Mouse (Mus musculus): Measurements from ENCODE around the gene Slc25a47. TPM values are rescaled to one million over a fixed set of nuclear protein-coding genes. Genes with fewer than 3 reads are reported as not detected.

Slc25a47 gene
- polyA plus RNA-seq, 1 experiment = 2.4 TPM

GRCm38 (mm10) chr12:108882776-108883175, 46.9 kb downstream of the Slc25a47 start:
- H3ac ChIP-seq (ENCODE audit: control insufficient read depth, insufficient read length, low read depth) = no peak overlapping the region
- peaks cover 30% of the 10 kb centered on the region for H3K79me2 ChIP-seq (ENCODE audit: control insufficient read depth, insufficient read depth)
- no peaks in the 10 kb centered on the region for H3K27me3 ChIP-seq (ENCODE audit: control insufficient read depth, insufficient read depth, insufficient read length)
- peaks cover 12% of the 10 kb centered on the region for H3K79me3 ChIP-seq (ENCODE audit: low read depth)
- H3K36me3 ChIP-seq (ENCODE audit: control insufficient read depth, insufficient read depth) = peaks cover 57% of the 10 kb centered on the region
- no peak overlapping the region for H3K4me3 ChIP-seq (ENCODE audit: insufficient read depth, poor library complexity, severe bottlenecking)
- TF ChIP-seq MYOD1 (IDR thresholded peaks at IDR 0.05; ENCODE audit: control insufficient read depth, insufficient read length, low read depth) = no peak
- TF ChIP-seq CEBPB (IDR thresholded peaks at IDR 0.05; ENCODE audit: low read depth) = no peak
- no peak for TF ChIP-seq USF1 (IDR thresholded peaks at IDR 0.05; ENCODE audit: low read depth)
- no peak for TF ChIP-seq MAX (IDR thresholded peaks at IDR 0.05)
- TF ChIP-seq CTCF (IDR thresholded peaks at IDR 0.05; ENCODE audit: control insufficient read depth, insufficient read depth, insufficient read length) = no peak

- no peak for TF ChIP-seq MAX (IDR thresholded peaks at IDR 0.05)
- TF ChIP-seq FOSL1 (IDR thresholded peaks at IDR 0.05; ENCODE audit: insufficient read depth, low read length, poor library complexity, severe bottlenecking) = no peak
- no peak for TF ChIP-seq CTCF (IDR thresholded peaks at IDR 0.05; ENCODE audit: control insufficient read depth, insufficient read depth, insufficient read length)
- TF ChIP-seq CEBPB (IDR thresholded peaks at IDR 0.05; ENCODE audit: low read depth) = no peak
- TF ChIP-seq USF1 (IDR thresholded peaks at IDR 0.05; ENCODE audit: low read depth) = no peak
- no peak for TF ChIP-seq MYOG (IDR thresholded peaks at IDR 0.05; ENCODE audit: control insufficient read depth, extremely low read depth, insufficient read length)
- TF ChIP-seq MYOD1 (IDR thresholded peaks at IDR 0.05; ENCODE audit: control insufficient read depth, insufficient read length, low read depth) = no peak
- peaks cover 53% of the 10 kb centered on the region for H3K36me3 ChIP-seq (ENCODE audit: control insufficient read depth, insufficient read depth)
- peaks cover 21% of the 10 kb centered on the region for H3K79me3 ChIP-seq (ENCODE audit: low read depth)
- H3K4me3 ChIP-seq (ENCODE audit: insufficient read depth, poor library complexity, severe bottlenecking) = no peak overlapping the region
- no peaks in the 10 kb centered on the region for H3K27me3 ChIP-seq (ENCODE audit: control insufficient read depth, insufficient read depth, insufficient read length)
- no peak overlapping the region for H3ac ChIP-seq (ENCODE audit: control insufficient read depth, insufficient read length, low read depth)
- H3K79me2 ChIP-seq (ENCODE audit: control insufficient read depth, insufficient read depth) = peaks cover 51% of the 10 kb centered on the region
Measured at GRCm38 (mm10) chr12:108885906-108886305, 50.1 kb downstream of the Slc25a47 start.

- no peak overlapping the region for H3ac ChIP-seq (ENCODE audit: control insufficient read depth, insufficient read length, low read depth)
- H3K4me3 ChIP-seq (ENCODE audit: insufficient read depth, poor library complexity, severe bottlenecking) = no peak overlapping the region
- TF ChIP-seq MYOG (IDR thresholded peaks at IDR 0.05; ENCODE audit: control insufficient read depth, extremely low read depth, insufficient read length) (no peak), CEBPB (IDR thresholded peaks at IDR 0.05; ENCODE audit: low read depth) (no peak)
- H3K79me3 ChIP-seq (ENCODE audit: low read depth) = peaks cover 27% of the 10 kb centered on the region
- no peaks in the 10 kb centered on the region for H3K27me3 ChIP-seq (ENCODE audit: control insufficient read depth, insufficient read depth, insufficient read length)
- H3K36me3 ChIP-seq (ENCODE audit: control insufficient read depth, insufficient read depth) = peaks cover 55% of the 10 kb centered on the region
- H3K79me2 ChIP-seq (ENCODE audit: control insufficient read depth, insufficient read depth) = peaks cover 60% of the 10 kb centered on the region
Measured at GRCm38 (mm10) chr12:108887077-108887476, 51.2 kb downstream of the Slc25a47 start.

- H3K79me3 ChIP-seq (ENCODE audit: low read depth) = peaks cover 35% of the 10 kb centered on the region
- H3K27me3 ChIP-seq (ENCODE audit: control insufficient read depth, insufficient read depth, insufficient read length) = no peaks in the 10 kb centered on the region
- peaks cover 50% of the 10 kb centered on the region for H3K36me3 ChIP-seq (ENCODE audit: control insufficient read depth, insufficient read depth)
- no peak overlapping the region for H3ac ChIP-seq (ENCODE audit: control insufficient read depth, insufficient read length, low read depth)
- H3K4me3 ChIP-seq (ENCODE audit: insufficient read depth, poor library complexity, severe bottlenecking) = no peak overlapping the region
- H3K79me2 ChIP-seq (ENCODE audit: control insufficient read depth, insufficient read depth) = peaks cover 76% of the 10 kb centered on the region
- TF ChIP-seq MYOD1 (IDR thresholded peaks at IDR 0.05; ENCODE audit: control insufficient read depth, insufficient read length, low read depth) (no peak), CEBPB (IDR thresholded peaks at IDR 0.05; ENCODE audit: low read depth) (no peak), MYOG (IDR thresholded peaks at IDR 0.05; ENCODE audit: control insufficient read depth, extremely low read depth, insufficient read length) (no peak), CTCF (IDR thresholded peaks at IDR 0.05; ENCODE audit: control insufficient read depth, insufficient read depth, insufficient read length) (no peak), FOSL1 (IDR thresholded peaks at IDR 0.05; ENCODE audit: insufficient read depth, low read length, poor library complexity, severe bottlenecking) (no peak), USF1 (IDR thresholded peaks at IDR 0.05; ENCODE audit: low read depth) (no peak), MAX (IDR thresholded peaks at IDR 0.05) (no peak)
Measured at GRCm38 (mm10) chr12:108888632-108889031, 52.8 kb downstream of the Slc25a47 start.

- H3K36me3 ChIP-seq (ENCODE audit: control insufficient read depth, insufficient read depth) = peaks cover 26% of the 10 kb centered on the region
- H3K27me3 ChIP-seq (ENCODE audit: control insufficient read depth, insufficient read depth, insufficient read length) = no peaks in the 10 kb centered on the region
- H3ac ChIP-seq (ENCODE audit: control insufficient read depth, insufficient read length, low read depth) = peak within 1 kb of the TSS; percentile 88
- peaks cover 62% of the 10 kb centered on the region for H3K79me2 ChIP-seq (ENCODE audit: control insufficient read depth, insufficient read depth)
- H3K4me3 ChIP-seq (ENCODE audit: insufficient read depth, poor library complexity, severe bottlenecking) = peak within 1 kb of the TSS; percentile 79
- TF ChIP-seq MYOG (IDR thresholded peaks at IDR 0.05; ENCODE audit: control insufficient read depth, extremely low read depth, insufficient read length) (no peak), CEBPB (IDR thresholded peaks at IDR 0.05; ENCODE audit: low read depth) (peak; percentile 20)
- peaks cover 28% of the 10 kb centered on the region for H3K79me3 ChIP-seq (ENCODE audit: low read depth)
Measured at GRCm38 (mm10) chr12:108892989-108893714, 57.3 kb downstream of the Slc25a47 start, which contains the start of gene Wdr25. Gene Wdr25 (plus strand): TSS chr12:108893631.

GRCm38 (mm10) chr12:108893715-108894431, 58.0 kb downstream of the Slc25a47 start, which contains the start of gene Wars:
Gene Wars (minus strand): TSS chr12:108894174.
- peaks cover 33% of the 10 kb centered on the region for H3K36me3 ChIP-seq (ENCODE audit: control insufficient read depth, insufficient read depth)
- H3K27me3 ChIP-seq (ENCODE audit: control insufficient read depth, insufficient read depth, insufficient read length) = no peaks in the 10 kb centered on the region
- TF ChIP-seq MAX (IDR thresholded peaks at IDR 0.05) (peak; percentile 52), FOSL1 (IDR thresholded peaks at IDR 0.05; ENCODE audit: insufficient read depth, low read length, poor library complexity, severe bottlenecking) (no peak)
- H3K79me3 ChIP-seq (ENCODE audit: low read depth) = peaks cover 28% of the 10 kb centered on the region
- H3K4me3 ChIP-seq (ENCODE audit: insufficient read depth, poor library complexity, severe bottlenecking) = peak within 1 kb of the TSS; percentile 79
- peak within 1 kb of the TSS; percentile 88 for H3ac ChIP-seq (ENCODE audit: control insufficient read depth, insufficient read length, low read depth)
- H3K79me2 ChIP-seq (ENCODE audit: control insufficient read depth, insufficient read depth) = peaks cover 61% of the 10 kb centered on the region

Data from C2C12 (cell line).